Mouse (Mus musculus) A20 (cell line): ENCODE data around the gene Tfap2e.
A peak's percentile ranks its signal among the peaks of the same experiment; 100 is the strongest.

Source experiments
- DNase-seq: peaks from one replicate; pipeline ENCODE4 v3.0.0-alpha.2; 2011; ENCODE audit warnings: low read depth, low spot score

Tfap2e gene

GRCm38 (mm10) chr4:126752024-126752607, 16.1 kb upstream of the Tfap2e start:
- no peak for DNase-seq

- DNase-seq: no peak
Measured at GRCm38 (mm10) chr4:126751556-126752023, 15.6 kb upstream of the Tfap2e start.

- no peak for DNase-seq
Measured at GRCm38 (mm10) chr4:126750863-126751555, 15.0 kb upstream of the Tfap2e start.

- no peak for DNase-seq
Measured at GRCm38 (mm10) chr4:126750046-126750683, 14.1 kb upstream of the Tfap2e start.

GRCm38 (mm10) chr4:126749553-126749952, 13.5 kb upstream of the Tfap2e start:
- DNase-seq: no peak

- DNase-seq: no peak
Measured at GRCm38 (mm10) chr4:126748381-126748780, 12.3 kb upstream of the Tfap2e start.

- no peak for DNase-seq
Measured at GRCm38 (mm10) chr4:126746194-126746840, 10.3 kb upstream of the Tfap2e start.

GRCm38 (mm10) chr4:126745506-126746193, 9.6 kb upstream of the Tfap2e start:
- DNase-seq: peak; percentile 59

- DNase-seq: no peak
Measured at GRCm38 (mm10) chr4:126744831-126745230, 8.8 kb upstream of the Tfap2e start.

GRCm38 (mm10) chr4:126743713-126744112, 7.7 kb upstream of the Tfap2e start:
- no peak for DNase-seq

GRCm38 (mm10) chr4:126742976-126743375, 6.9 kb upstream of the Tfap2e start:
- DNase-seq: no peak

- DNase-seq: peak; percentile 80
Measured at GRCm38 (mm10) chr4:126741448-126741847, 5.4 kb upstream of the Tfap2e start.

- DNase-seq: peak; percentile 23
Measured at GRCm38 (mm10) chr4:126739966-126740676, 4.1 kb upstream of the Tfap2e start.

- DNase-seq: no peak
Measured at GRCm38 (mm10) chr4:126735382-126736000, 549 bp downstream of the Tfap2e start.

GRCm38 (mm10) chr4:126734700-126735381, 1.2 kb downstream of the Tfap2e start:
- DNase-seq: no peak

GRCm38 (mm10) chr4:126734001-126734603, 1.9 kb downstream of the Tfap2e start:
- DNase-seq: no peak

- DNase-seq: no peak
Measured at GRCm38 (mm10) chr4:126732531-126733380, 3.3 kb downstream of the Tfap2e start.

GRCm38 (mm10) chr4:126732111-126732510, 3.9 kb downstream of the Tfap2e start:
- DNase-seq: no peak

- DNase-seq: no peak
Measured at GRCm38 (mm10) chr4:126707439-126707826, 28.6 kb downstream of the Tfap2e start.
